Mouse (Mus musculus) bone marrow macrophage, adult 2 months (primary cell): ENCODE results near the gene Psma5.

Experiments used
- CTCF ChIP-seq: IDR thresholded peaks from 2 replicates; pipeline ENCODE4 v1.5.1; 2012; ENCODE audit warnings: low read depth, mild to moderate bottlenecking, low read length, moderate library complexity
- POLR2A ChIP-seq: IDR thresholded peaks from 2 replicates; pipeline ENCODE4 v1.6.1; 2012; ENCODE audit warnings: mild to moderate bottlenecking, low read depth, low read length, borderline replicate concordance

GRCm38 (mm10) chr3:108304747-108305146 is 48.0 kb downstream of the Psma5 start:
- no peak for TF ChIP-seq POLR2A
- no peak for TF ChIP-seq CTCF
